ENCODE assay signal across 11 mouse cellular contexts in the genomic region with DNA sequence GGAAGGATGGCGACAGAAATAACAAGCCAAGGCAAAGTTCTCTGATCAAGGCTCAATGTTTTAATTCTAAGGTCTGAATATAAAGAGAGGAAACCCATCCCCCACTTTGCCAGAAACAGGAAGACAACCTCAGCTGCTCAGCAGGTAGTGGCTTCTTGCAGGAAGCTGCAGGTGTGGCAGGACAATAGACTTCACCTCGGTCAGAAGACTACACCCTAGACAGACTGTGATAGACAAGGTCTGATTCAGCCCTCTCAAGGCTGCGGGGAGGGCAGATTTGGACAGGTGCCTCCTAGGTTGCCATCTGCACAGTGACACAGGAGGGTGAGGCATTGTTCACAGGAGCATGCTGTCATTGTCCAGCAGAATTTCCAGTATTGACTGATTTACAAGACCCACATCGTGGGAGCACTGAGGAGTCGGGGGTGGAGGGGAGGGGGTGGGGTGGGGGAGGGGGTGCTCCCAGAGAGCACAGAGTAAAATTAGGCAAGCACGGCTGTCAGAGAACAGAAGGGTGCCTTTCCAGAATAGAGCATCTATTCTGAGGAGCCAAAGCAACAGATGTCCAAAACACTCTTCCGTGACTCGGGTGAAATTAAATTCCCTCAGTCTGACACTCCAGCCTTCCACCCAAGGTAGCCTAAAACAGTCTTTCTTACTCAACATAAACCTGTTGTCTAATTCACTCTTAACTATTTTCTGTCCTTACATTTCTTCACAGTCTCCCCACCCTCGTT. TPM values are rescaled to one million over a fixed set of nuclear protein-coding genes. Genes with fewer than 3 reads are reported as not detected.
DNase-seq lines count a peak whose midpoint lies in the region; ATAC-seq lines count a peak whose summit lies in the region.
"Had no signal": no experiment of that assay in that cellular context is flagged by ENCODE, and none has a peak within 500 bp of the region (broad histone marks: within the 10 kb centered on the region; RNA-seq: fewer than 3 reads in every experiment).

No protein-coding gene starts in this region.

- H3K4me3 ChIP-seq in neural tube, embryonic 12.5 days: no peak overlapping the region
- H3K4me3 ChIP-seq in neural tube, embryonic 15.5 days (replicated peaks): no peak overlapping the region
- H3K4me3 ChIP-seq in midbrain, embryonic 16.5 days (ENCODE audit: low read depth, low read length): no peak overlapping the region
- H3K4me3 ChIP-seq: hindbrain, embryonic 15.5 days; limb, embryonic 10.5 days had no signal

- 57% methylated on average over 9 of the region's 9 CpGs for WGBS in neural tube, embryonic 12.5 days
- WGBS in neural tube, embryonic 15.5 days: 66% methylated on average over 9 of the region's 9 CpGs
- WGBS in midbrain, embryonic 16.5 days: 64% methylated on average over 9 of the region's 9 CpGs

- 0 out of 2 replicates have a peak, but pooled peaks have one; percentile 21 for ATAC-seq in neural tube, embryonic 12.5 days (ENCODE audit: low FRiP score, low read depth)
- no peak for ATAC-seq in neural tube, embryonic 15.5 days (ENCODE audit: low FRiP score)
- no peak for ATAC-seq in midbrain, embryonic 16.5 days

- H3K4me2 ChIP-seq in neural tube, embryonic 12.5 days (replicated peaks): no peak overlapping the region
- no peak overlapping the region for H3K4me2 ChIP-seq in neural tube, embryonic 15.5 days
- no peak overlapping the region for H3K4me2 ChIP-seq in midbrain, embryonic 16.5 days (ENCODE audit: low read length)
- H3K4me2 ChIP-seq: hindbrain, embryonic 15.5 days had no signal

- no peaks in the 10 kb centered on the region for H3K27me3 ChIP-seq in neural tube, embryonic 12.5 days (replicated peaks)
- H3K27me3 ChIP-seq in neural tube, embryonic 15.5 days (replicated peaks): no peaks in the 10 kb centered on the region
- H3K27me3 ChIP-seq in midbrain, embryonic 16.5 days (ENCODE audit: control insufficient read depth, insufficient read depth, low read depth, low read length): no peaks in the 10 kb centered on the region
- H3K27me3 ChIP-seq: hindbrain, embryonic 15.5 days had no signal

- peak; percentile 48 to 67 for DNase-seq in cerebellum, adult 18-20 months
- peak; percentile 7 for DNase-seq in layer of hippocampus, adult 9-10 months (ENCODE audit: low spot score)
- DNase-seq in thymus, postnatal 10 days (ENCODE audit: low spot score in 2 of 2): peak; percentile 44 to 62
- no peak for DNase-seq in urinary bladder, postnatal 14 days (ENCODE audit: low spot score)
- no peak for DNase-seq in ovary, postnatal 36 days (ENCODE audit: low spot score)
- DNase-seq: gastrocnemius, postnatal 36 days had no signal

- no peak overlapping the region for H3K27ac ChIP-seq in neural tube, embryonic 12.5 days
- no peak overlapping the region for H3K27ac ChIP-seq in neural tube, embryonic 15.5 days (replicated peaks)
- H3K27ac ChIP-seq in midbrain, embryonic 16.5 days (ENCODE audit: low read length): no peak overlapping the region
- H3K27ac ChIP-seq: hindbrain, embryonic 15.5 days; limb, embryonic 10.5 days had no signal

- H3K4me1 ChIP-seq in neural tube, embryonic 12.5 days: no peaks in the 10 kb centered on the region
- no peaks in the 10 kb centered on the region for H3K4me1 ChIP-seq in neural tube, embryonic 15.5 days
- no peaks in the 10 kb centered on the region for H3K4me1 ChIP-seq in midbrain, embryonic 16.5 days (ENCODE audit: control insufficient read depth, insufficient read depth, low read length)
- H3K4me1 ChIP-seq: hindbrain, embryonic 15.5 days; limb, embryonic 10.5 days had no signal

- no peaks in the 10 kb centered on the region for H3K36me3 ChIP-seq in neural tube, embryonic 12.5 days
- no peaks in the 10 kb centered on the region for H3K36me3 ChIP-seq in neural tube, embryonic 15.5 days
- H3K36me3 ChIP-seq in midbrain, embryonic 16.5 days (ENCODE audit: control insufficient read depth, insufficient read depth, low read length): no peaks in the 10 kb centered on the region
- H3K36me3 ChIP-seq: hindbrain, embryonic 15.5 days; limb, embryonic 10.5 days had no signal

- H3K9ac ChIP-seq in neural tube, embryonic 12.5 days: no peak overlapping the region
- no peak overlapping the region for H3K9ac ChIP-seq in neural tube, embryonic 15.5 days (replicated peaks)
- no peak overlapping the region for H3K9ac ChIP-seq in midbrain, embryonic 16.5 days (ENCODE audit: low read depth, low read length)
- H3K9ac ChIP-seq: hindbrain, embryonic 15.5 days had no signal

- H3K9me3 ChIP-seq in neural tube, embryonic 12.5 days: no peaks in the 10 kb centered on the region
- no peaks in the 10 kb centered on the region for H3K9me3 ChIP-seq in neural tube, embryonic 15.5 days (replicated peaks)
- no peaks in the 10 kb centered on the region for H3K9me3 ChIP-seq in midbrain, embryonic 16.5 days (replicated peaks; ENCODE audit: control insufficient read depth, low read length, poor library complexity, severe bottlenecking)
- H3K9me3 ChIP-seq: hindbrain, embryonic 15.5 days; limb, embryonic 10.5 days had no signal

RNA-seq across cellular contexts. Expression of a gene that starts 30.2 kb away (rescaled TPM):
- polyA plus RNA-seq in neural tube, embryonic 12.5 days (2016; fragmentation: Nextera tagmentation; extraction: Ambion mirVana): 32.6 and 37.1 TPM in 2 replicates
- polyA plus RNA-seq in neural tube, embryonic 15.5 days (2015; fragmentation: Nextera tagmentation; extraction: Ambion mirVana): 40.1 and 40.3 TPM in 2 replicates
- polyA plus RNA-seq in midbrain, embryonic 16.5 days (2015; fragmentation: Nextera tagmentation; extraction: Ambion mirVana): 40.0 and 44.3 TPM in 2 replicates

Comparison
In these comparisons a context has a peak if more than half of its experiments do, and no peak if none do; other contexts are left out.
1. DNase-seq: peak in cerebellum, adult 18-20 months (2 of 2), layer of hippocampus, adult 9-10 months (single experiment) and thymus, postnatal 10 days (2 of 2); none in urinary bladder, postnatal 14 days (single experiment) and ovary, postnatal 36 days (single experiment).